ENCODE assay signal across 18 mouse cellular contexts in genomic region chr15:79006638-79007037, GRCm38 (mm10). TPM values are rescaled to one million over a fixed set of nuclear protein-coding genes. Genes with fewer than 3 reads are reported as not detected.
DNase-seq lines count a peak whose midpoint lies in the region; ATAC-seq and TF ChIP-seq lines count a peak whose summit lies in the region.
"Had no signal": no experiment of that assay in that cellular context is flagged by ENCODE, and none has a peak within 500 bp of the region (broad histone marks: within the 10 kb centered on the region; RNA-seq: fewer than 3 reads in every experiment).

No protein-coding gene starts in this region.

- no peaks in the 10 kb centered on the region for H3K27me3 ChIP-seq in midbrain, embryonic 13.5 days
- H3K27me3 ChIP-seq in midbrain, embryonic 16.5 days (ENCODE audit: control insufficient read depth, insufficient read depth, low read depth, low read length), result no peaks in the 10 kb centered on the region
- H3K27me3 ChIP-seq: embryonic facial prominence, embryonic 12.5 days; midbrain, embryonic 12.5 days had no signal

- no peak for DNase-seq in frontal cortex, postnatal 14 days (ENCODE audit: low spot score in 2 of 2)
- DNase-seq in ES-E14 (ENCODE audit: low read depth, low spot score), result peak; percentile 72
- peak; percentile 38 for DNase-seq in induced T-regulatory cell, adult 2 months (ENCODE audit: low read depth)
- no peak for DNase-seq in adrenal gland, adult 18-20 months (ENCODE audit: low spot score in 2 of 2)
- no peak for DNase-seq in adrenal gland, postnatal 25 days
- DNase-seq: cerebellum, adult 9-10 months; gastrocnemius, adult 2 months; heart, postnatal 10 days had no signal

- H3K4me2 ChIP-seq in midbrain, embryonic 13.5 days (replicated peaks), result no peak overlapping the region
- no peak overlapping the region for H3K4me2 ChIP-seq in midbrain, embryonic 16.5 days (ENCODE audit: low read length)
- H3K4me2 ChIP-seq: embryonic facial prominence, embryonic 12.5 days; midbrain, embryonic 12.5 days had no signal

- in situ Hi-C loops in ES-E14 (cut with MboI; ENCODE audit: low sequenced_read_pairs in 2 of 2, unreplicated experiment in 2 of 2), result no loop called here

- H3K9me3 ChIP-seq in midbrain, embryonic 13.5 days, result no peaks in the 10 kb centered on the region
- no peaks in the 10 kb centered on the region for H3K9me3 ChIP-seq in midbrain, embryonic 16.5 days (replicated peaks; ENCODE audit: control insufficient read depth, low read length, poor library complexity, severe bottlenecking)
- no peaks in the 10 kb centered on the region for H3K9me3 ChIP-seq in ES-E14 (ENCODE audit: control insufficient read depth, insufficient read depth, low read depth, low read length)
- H3K9me3 ChIP-seq: embryonic facial prominence, embryonic 12.5 days; midbrain, embryonic 12.5 days had no signal

- peaks cover 55% of the 10 kb centered on the region for H3K36me3 ChIP-seq in midbrain, embryonic 13.5 days
- peaks cover 34% of the 10 kb centered on the region for H3K36me3 ChIP-seq in midbrain, embryonic 16.5 days (ENCODE audit: control insufficient read depth, insufficient read depth, low read length)
- H3K36me3 ChIP-seq in ES-E14 (ENCODE audit: control insufficient read depth, insufficient read depth, low read length, poor library complexity, severe bottlenecking), result peaks cover 10% of the 10 kb centered on the region; the same call in 1 of the 2 replicates

- no peak overlapping the region for H3K9ac ChIP-seq in midbrain, embryonic 13.5 days (replicated peaks)
- no peak overlapping the region for H3K9ac ChIP-seq in midbrain, embryonic 16.5 days (ENCODE audit: low read depth, low read length)
- H3K9ac ChIP-seq in ES-E14 (ENCODE audit: insufficient read depth, low read depth, low read length, poor library complexity, severe bottlenecking), result no peak overlapping the region
- H3K9ac ChIP-seq: embryonic facial prominence, embryonic 12.5 days; liver, embryonic 14.5 days; midbrain, embryonic 12.5 days had no signal

- 0 out of 2 replicates have a peak, but pooled peaks cover 9% of the 10 kb centered on the region for H3K4me1 ChIP-seq in midbrain, embryonic 13.5 days (replicated peaks)
- no peaks in the 10 kb centered on the region for H3K4me1 ChIP-seq in midbrain, embryonic 16.5 days (ENCODE audit: control insufficient read depth, insufficient read depth, low read length)
- peaks cover 0 to 8% of the 10 kb centered on the region in 2 experiments; a peak in 2 of 4 replicates for H3K4me1 ChIP-seq in ES-E14 (ENCODE audit: control insufficient read depth in 2 of 2, insufficient read depth in 2 of 2, low read length in 2 of 2, poor library complexity in 1 of 2)
- H3K4me1 ChIP-seq: embryonic facial prominence, embryonic 12.5 days had no signal

- peak; percentile 47; the same call in 1 of the 2 replicates for ATAC-seq in frontal cortex, adult (ENCODE audit: low TSS enrichment)
- 0 out of 2 replicates have a peak, but pooled peaks have one; percentile 37 for ATAC-seq in midbrain, embryonic 13.5 days
- no peak for ATAC-seq in midbrain, embryonic 16.5 days

- no peak overlapping the region for H3K27ac ChIP-seq in midbrain, embryonic 13.5 days
- H3K27ac ChIP-seq in midbrain, embryonic 16.5 days (ENCODE audit: low read length), result no peak overlapping the region
- H3K27ac ChIP-seq in ES-E14 (ENCODE audit: insufficient read depth, low read depth, low read length, poor library complexity, severe bottlenecking), result no peak overlapping the region
- H3K27ac ChIP-seq: embryonic facial prominence, embryonic 12.5 days; gastrocnemius, adult 2 months; kidney, postnatal 0 days; liver, embryonic 14.5 days; midbrain, embryonic 12.5 days had no signal

- 76% methylated on average over 3 of the region's 3 CpGs for WGBS in midbrain, embryonic 13.5 days
- 69% methylated on average over 3 of the region's 3 CpGs for WGBS in midbrain, embryonic 16.5 days

- no peak overlapping the region for H3K4me3 ChIP-seq in midbrain, embryonic 13.5 days (replicated peaks)
- H3K4me3 ChIP-seq in midbrain, embryonic 16.5 days (ENCODE audit: low read depth, low read length), result no peak overlapping the region
- no peak overlapping the region for H3K4me3 ChIP-seq in ES-E14 (ENCODE audit: insufficient read depth in 1 of 2, low read depth in 1 of 2, low read length in 2 of 2, poor library complexity in 1 of 2, severe bottlenecking in 1 of 2)
- H3K4me3 ChIP-seq: embryonic facial prominence, embryonic 12.5 days; gastrocnemius, adult 2 months; midbrain, embryonic 12.5 days had no signal

TF ChIP-seq in ES-E14, 5 proteins besides CTCF, POLR2A, EP300 and RAD21:
- TF ChIP-seq ZC3H11A (IDR thresholded peaks at IDR 0.05; ENCODE audit: borderline replicate concordance, low read depth, low read length) (no peak), MAFK (IDR thresholded peaks at IDR 0.05; ENCODE audit: insufficient read depth, low read depth, low read length) (no peak), CHD2 (IDR thresholded peaks at IDR 0.05; ENCODE audit: low read depth, low read length) (peak; percentile 88), ZNF384 (IDR thresholded peaks at IDR 0.05; ENCODE audit: low read depth, low read length) (no peak), HCFC1 (IDR thresholded peaks at IDR 0.05; ENCODE audit: borderline replicate concordance, insufficient read depth, low read length) (no peak)

RNA-seq across cellular contexts. Expression of gene H1f0, which starts 21.6 kb away (rescaled TPM):
- 329 and 351 TPM in 2 replicates for polyA plus RNA-seq in midbrain, embryonic 13.5 days (2015; fragmentation: Nextera tagmentation; extraction: Ambion mirVana)
- polyA plus RNA-seq in midbrain, embryonic 16.5 days (2015; fragmentation: Nextera tagmentation; extraction: Ambion mirVana), result 167 and 180 TPM in 2 replicates
- 39.9 and 41.0 TPM in 2 replicates for total RNA-seq in ES-E14 (2012; rRNA removed)
- total RNA-seq in adrenal gland, adult 18-20 months (2021), result 100 to 1,000 TPM in 1 of 2 experiments, 10 to 100 TPM in 1; 86.2 to 101 TPM
- total RNA-seq in adrenal gland, postnatal 25 days (2021), result 159 and 217 TPM in 2 replicates

RNA-seq across cellular contexts. Expression of gene Galr3, which starts 35.0 kb away (rescaled TPM):
- not detected in 2 replicates for polyA plus RNA-seq in midbrain, embryonic 13.5 days (2015; fragmentation: Nextera tagmentation; extraction: Ambion mirVana)
- not detected in 2 replicates for polyA plus RNA-seq in midbrain, embryonic 16.5 days (2015; fragmentation: Nextera tagmentation; extraction: Ambion mirVana)
- not detected in 2 replicates for total RNA-seq in ES-E14 (2012; rRNA removed)
- under 1 TPM in 1 of 2 experiments, not detected in 1; 0.27 TPM for total RNA-seq in adrenal gland, adult 18-20 months (2021)
- total RNA-seq in adrenal gland, postnatal 25 days (2021), result 0.39 TPM in 1 of 2 replicates, not detected in the other
- total RNA-seq: gastrocnemius, adult 2 months; heart, adult 8-10 months; heart, postnatal 10 days had no signal
- polyA plus RNA-seq: embryonic facial prominence, embryonic 12.5 days; limb, embryonic 11.5 days; midbrain, embryonic 12.5 days; neural tube, embryonic 14.5 days had no signal

RNA-seq across cellular contexts. Expression of gene Ankrd54, which starts 56.1 kb away (rescaled TPM):
- polyA plus RNA-seq in midbrain, embryonic 13.5 days (2015; fragmentation: Nextera tagmentation; extraction: Ambion mirVana), result 52.6 and 56.4 TPM in 2 replicates
- 54.4 and 57.8 TPM in 2 replicates for polyA plus RNA-seq in midbrain, embryonic 16.5 days (2015; fragmentation: Nextera tagmentation; extraction: Ambion mirVana)
- total RNA-seq in ES-E14 (2012; rRNA removed), result 25.4 and 28.5 TPM in 2 replicates
- total RNA-seq in adrenal gland, adult 18-20 months (2021), result 10 to 100 TPM; 23.9 to 26.5 TPM
- total RNA-seq in adrenal gland, postnatal 25 days (2021), result 20.4 and 27.4 TPM in 2 replicates

RNA-seq across cellular contexts. Expression of gene Triobp, which starts 59.1 kb away (rescaled TPM):
- polyA plus RNA-seq in midbrain, embryonic 13.5 days (2015; fragmentation: Nextera tagmentation; extraction: Ambion mirVana), result 38.3 and 42.6 TPM in 2 replicates
- polyA plus RNA-seq in midbrain, embryonic 16.5 days (2015; fragmentation: Nextera tagmentation; extraction: Ambion mirVana), result 40.9 and 48.8 TPM in 2 replicates
- total RNA-seq in ES-E14 (2012; rRNA removed), result 30.6 and 33.8 TPM in 2 replicates
- 100 to 1,000 TPM in 1 of 2 experiments, 10 to 100 TPM in 1; 97.1 to 105 TPM for total RNA-seq in adrenal gland, adult 18-20 months (2021)
- 113 and 114 TPM in 2 replicates for total RNA-seq in adrenal gland, postnatal 25 days (2021)

Comparison
In these comparisons a context has a peak if more than half of its experiments do, and no peak if none do; other contexts are left out.
1. DNase-seq: peak in ES-E14 (single experiment) and induced T-regulatory cell, adult 2 months (single experiment); none in frontal cortex, postnatal 14 days (0 of 2), adrenal gland, adult 18-20 months (0 of 2) and adrenal gland, postnatal 25 days (single experiment).